Mouse (Mus musculus): ENCODE measurements around the gene Mrpl38.

DNA sequence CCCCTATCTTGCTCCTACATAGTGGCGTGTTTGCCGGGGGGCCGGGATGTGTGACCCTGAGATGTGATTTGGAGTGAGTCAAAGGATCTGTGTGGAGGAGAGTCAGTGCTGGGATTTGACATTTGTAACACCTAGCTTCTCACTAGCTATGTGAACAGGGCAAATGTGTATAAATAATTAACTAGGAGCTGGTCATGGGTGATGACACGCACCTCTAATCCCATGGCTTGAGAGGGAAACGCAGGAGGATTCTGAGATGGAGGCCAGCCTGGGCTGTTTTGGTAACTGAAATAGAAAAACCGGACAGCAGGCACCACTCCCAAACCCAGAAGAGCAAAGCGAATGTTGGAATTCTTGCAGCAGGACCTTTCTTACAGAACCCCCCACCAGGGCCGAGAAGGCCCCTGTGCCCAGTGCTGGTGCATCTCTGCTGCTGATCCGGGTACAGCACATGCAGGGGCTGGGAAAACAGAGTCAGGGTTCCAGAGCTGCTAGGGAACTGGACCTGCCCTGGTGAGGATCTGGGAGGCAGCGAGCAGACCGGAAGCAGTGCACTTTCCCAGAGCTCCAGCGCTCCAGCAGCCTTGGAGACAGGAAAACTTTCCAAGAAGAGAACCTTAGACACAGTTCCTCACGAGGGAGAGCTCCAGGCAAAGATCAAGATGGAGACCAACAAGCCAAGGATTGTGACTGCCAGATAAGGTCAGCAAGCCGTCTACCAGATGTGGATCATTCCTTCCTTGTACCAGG lies 39.8 kb downstream of the Mrpl38 start:
- no peak for TF ChIP-seq CTCF (IDR thresholded peaks at IDR 0.05; ENCODE audit: low read depth)
- TF ChIP-seq EP300 (optimal IDR thresholded peaks at IDR 0.05), result no peak
